Mouse (Mus musculus): ENCODE measurements around the gene Col7a1. TPM values are rescaled to one million over a fixed set of nuclear protein-coding genes. Genes with fewer than 3 reads are reported as not detected.

Gene Col7a1
- polyA plus RNA-seq, 1 experiment from 2014 or later: 1.8 TPM

DNA sequence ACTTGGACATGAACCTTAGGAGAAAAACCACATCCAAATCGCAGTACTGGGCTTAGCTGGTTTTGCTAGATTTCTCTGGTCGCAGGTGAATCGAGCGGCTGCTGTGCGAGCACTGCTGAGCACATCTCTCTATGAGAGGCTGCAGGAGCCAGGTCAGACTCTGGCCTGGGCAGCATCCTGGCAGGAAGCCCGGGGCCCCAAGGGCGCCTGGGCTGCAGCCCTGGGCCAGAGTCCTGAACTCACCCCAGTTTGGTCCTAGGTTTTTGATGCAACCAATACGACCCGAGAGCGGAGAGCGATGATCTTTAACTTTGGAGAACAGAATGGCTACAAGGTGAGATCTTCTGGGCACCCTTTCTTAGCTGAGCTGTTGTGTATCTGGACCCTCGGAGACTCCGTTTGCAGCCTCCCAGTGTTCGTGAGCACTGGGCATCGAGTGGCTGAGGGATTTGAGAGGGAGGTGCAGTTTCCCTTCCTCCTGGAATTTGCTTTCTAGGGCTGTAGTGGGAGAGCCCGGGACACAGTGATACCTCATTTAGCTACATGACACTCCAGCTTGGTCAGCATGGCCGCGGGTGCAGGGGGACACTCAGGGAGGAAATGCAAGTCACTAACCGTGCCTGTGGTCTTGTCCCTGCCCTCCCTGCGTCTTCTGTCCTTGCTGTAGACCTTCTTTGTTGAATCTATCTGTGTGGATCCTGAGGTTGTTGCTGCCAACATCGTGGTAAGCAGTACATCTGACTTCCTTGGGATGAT is 53.8 kb downstream of the Col7a1 start:
- no peaks in the 10 kb centered on the region for H3K4me1 ChIP-seq (replicated peaks)
- H3K9ac ChIP-seq (replicated peaks): no peak overlapping the region
- no peak for ATAC-seq
- no peaks in the 10 kb centered on the region for H3K27me3 ChIP-seq
- H3K27ac ChIP-seq: no peak overlapping the region
- H3K36me3 ChIP-seq: peaks cover 61% of the 10 kb centered on the region
- H3K9me3 ChIP-seq: no peaks in the 10 kb centered on the region
- no peak overlapping the region for H3K4me2 ChIP-seq (replicated peaks)
- H3K4me3 ChIP-seq (replicated peaks): no peak overlapping the region
- WGBS: 90% methylated on average over 21 of the region's 21 CpGs

- Histone ChIP-seq H3K9ac (replicated peaks) (no peak overlapping the region), H3K27me3 (no peaks in the 10 kb centered on the region), H3K4me3 (replicated peaks) (no peak overlapping the region), H3K9me3 (no peaks in the 10 kb centered on the region), H3K36me3 (peaks cover 54% of the 10 kb centered on the region), H3K27ac (no peak overlapping the region; the same call in 1 of the 2 replicates), H3K4me1 (replicated peaks) (no peaks in the 10 kb centered on the region), H3K4me2 (replicated peaks) (no peak overlapping the region)
- 81% methylated on average over 9 of the region's 9 CpGs for WGBS
- no peak for ATAC-seq
Measured at GRCm38 (mm10) chr9:109008081-109008480, 54.7 kb downstream of the Col7a1 start.

DNA sequence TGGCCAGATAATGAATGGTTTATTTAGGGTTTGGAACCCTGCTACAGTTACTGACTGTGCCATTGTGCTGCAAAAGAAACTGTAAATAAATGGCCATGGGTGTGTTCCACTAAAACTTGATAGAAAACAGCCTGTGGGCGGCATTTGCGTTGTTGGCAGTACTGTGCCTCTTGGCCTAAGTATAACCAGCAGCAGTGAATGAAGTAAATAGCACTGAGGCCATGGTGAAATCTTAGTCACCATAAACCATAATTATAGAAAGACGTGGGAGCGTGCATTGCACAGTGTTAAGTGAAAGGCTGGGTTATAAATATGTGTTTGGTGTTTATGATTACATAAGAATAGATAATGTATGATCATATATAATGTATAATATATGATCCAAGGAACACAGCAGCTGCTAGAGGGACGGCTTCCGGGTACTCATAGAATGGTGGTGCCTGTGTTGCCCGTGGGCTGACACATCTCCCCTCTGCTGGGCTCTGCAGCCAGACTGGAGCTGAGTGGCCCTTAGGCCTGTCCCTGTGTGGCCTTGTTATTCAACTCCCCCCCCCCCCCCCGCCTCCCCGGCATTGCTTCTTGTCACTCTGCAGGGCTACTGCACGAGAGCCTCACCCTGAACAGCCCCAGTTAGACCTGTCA is 55.7 kb downstream of the Col7a1 start:
- H3K4me3 ChIP-seq (replicated peaks): no peak overlapping the region
- H3K27ac ChIP-seq: no peak overlapping the region
- ATAC-seq: no peak
- peaks cover 59% of the 10 kb centered on the region for H3K36me3 ChIP-seq
- 81% methylated on average over 10 of the region's 10 CpGs for whole genome bisulfite sequencing
- H3K4me2 ChIP-seq (replicated peaks): no peak overlapping the region
- no peaks in the 10 kb centered on the region for H3K9me3 ChIP-seq
- H3K4me1 ChIP-seq (replicated peaks): no peaks in the 10 kb centered on the region
- H3K27me3 ChIP-seq: no peaks in the 10 kb centered on the region
- H3K9ac ChIP-seq (replicated peaks): no peak overlapping the region

DNA sequence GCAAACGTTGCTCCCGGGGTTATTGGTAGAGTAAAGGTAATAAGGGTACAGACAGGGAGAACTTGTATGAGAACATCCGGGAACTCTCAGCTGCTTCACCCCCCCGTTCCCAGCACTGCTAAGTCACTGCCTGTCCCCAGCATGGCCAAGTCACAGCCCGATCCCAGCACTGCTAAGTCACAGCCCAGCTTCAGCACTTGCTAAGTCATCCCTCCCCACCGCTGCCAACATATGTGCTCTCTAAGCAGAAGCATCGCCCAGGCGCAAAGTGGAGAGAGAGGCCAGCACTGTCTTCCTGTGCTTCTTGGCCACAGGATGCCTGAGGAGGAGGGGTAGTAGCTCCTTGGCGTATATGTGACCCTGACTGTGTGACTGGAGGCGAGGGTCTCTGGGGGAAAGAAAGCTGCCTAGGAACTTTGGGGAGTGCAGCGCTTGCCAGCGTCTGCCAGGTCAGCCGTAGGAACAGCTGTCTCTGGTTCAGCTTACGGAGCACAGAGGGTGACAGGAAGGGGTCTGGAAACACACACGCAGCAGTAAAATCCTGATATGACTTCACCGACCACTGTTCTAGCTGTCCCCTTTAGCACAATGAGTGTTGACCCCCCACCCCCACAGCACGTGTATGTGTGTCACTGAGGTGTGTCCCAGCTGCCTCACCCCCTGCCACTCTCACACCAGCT is 56.4 kb downstream of the Col7a1 start:
- H3K27ac ChIP-seq: no peak overlapping the region
- H3K27me3 ChIP-seq: no peaks in the 10 kb centered on the region
- H3K9me3 ChIP-seq: no peaks in the 10 kb centered on the region
- H3K9ac ChIP-seq (replicated peaks): no peak overlapping the region
- H3K4me2 ChIP-seq (replicated peaks): no peak overlapping the region
- H3K4me3 ChIP-seq (replicated peaks): no peak overlapping the region
- peaks cover 59% of the 10 kb centered on the region for H3K36me3 ChIP-seq
- ATAC-seq: no peak
- no peaks in the 10 kb centered on the region for H3K4me1 ChIP-seq (replicated peaks)
- WGBS: 70% methylated on average over 17 of the region's 17 CpGs

DNA sequence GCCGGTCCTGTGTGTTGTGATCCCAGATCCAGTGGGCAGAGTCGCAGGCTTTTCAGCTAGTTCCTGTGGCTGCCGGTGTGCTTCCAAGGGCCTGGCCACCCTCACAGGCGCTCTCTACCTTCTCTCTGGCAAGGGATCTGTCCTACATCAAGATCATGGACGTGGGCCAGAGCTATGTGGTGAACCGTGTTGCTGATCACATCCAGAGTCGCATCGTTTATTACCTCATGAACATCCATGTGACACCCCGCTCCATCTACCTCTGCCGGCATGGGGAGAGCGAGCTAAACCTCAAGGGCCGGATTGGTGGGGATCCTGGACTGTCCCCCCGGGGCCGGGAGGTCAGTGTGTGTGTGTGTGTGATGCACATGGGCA is 56.9 kb downstream of the Col7a1 start:
- no peak overlapping the region for H3K4me2 ChIP-seq (replicated peaks)
- peaks cover 59% of the 10 kb centered on the region for H3K36me3 ChIP-seq
- no peak for ATAC-seq
- no peak overlapping the region for H3K9ac ChIP-seq (replicated peaks)
- WGBS: 91% methylated on average over 14 of the region's 14 CpGs
- no peaks in the 10 kb centered on the region for H3K4me1 ChIP-seq (replicated peaks)
- H3K27ac ChIP-seq: no peak overlapping the region
- H3K27me3 ChIP-seq: no peaks in the 10 kb centered on the region
- no peak overlapping the region for H3K4me3 ChIP-seq (replicated peaks)
- no peaks in the 10 kb centered on the region for H3K9me3 ChIP-seq

GRCm38 (mm10) chr9:109015397-109015796 is 62.0 kb downstream of the Col7a1 start:
- WGBS: 83% methylated on average over 8 of the region's 8 CpGs
- Histone ChIP-seq H3K27me3 (no peaks in the 10 kb centered on the region), H3K4me2 (replicated peaks) (no peak overlapping the region), H3K9ac (replicated peaks) (no peak overlapping the region), H3K4me3 (replicated peaks) (no peak overlapping the region), H3K4me1 (replicated peaks) (no peaks in the 10 kb centered on the region), H3K27ac (no peak overlapping the region), H3K9me3 (no peaks in the 10 kb centered on the region), H3K36me3 (peaks cover 30% of the 10 kb centered on the region)
- ATAC-seq: no peak

DNA sequence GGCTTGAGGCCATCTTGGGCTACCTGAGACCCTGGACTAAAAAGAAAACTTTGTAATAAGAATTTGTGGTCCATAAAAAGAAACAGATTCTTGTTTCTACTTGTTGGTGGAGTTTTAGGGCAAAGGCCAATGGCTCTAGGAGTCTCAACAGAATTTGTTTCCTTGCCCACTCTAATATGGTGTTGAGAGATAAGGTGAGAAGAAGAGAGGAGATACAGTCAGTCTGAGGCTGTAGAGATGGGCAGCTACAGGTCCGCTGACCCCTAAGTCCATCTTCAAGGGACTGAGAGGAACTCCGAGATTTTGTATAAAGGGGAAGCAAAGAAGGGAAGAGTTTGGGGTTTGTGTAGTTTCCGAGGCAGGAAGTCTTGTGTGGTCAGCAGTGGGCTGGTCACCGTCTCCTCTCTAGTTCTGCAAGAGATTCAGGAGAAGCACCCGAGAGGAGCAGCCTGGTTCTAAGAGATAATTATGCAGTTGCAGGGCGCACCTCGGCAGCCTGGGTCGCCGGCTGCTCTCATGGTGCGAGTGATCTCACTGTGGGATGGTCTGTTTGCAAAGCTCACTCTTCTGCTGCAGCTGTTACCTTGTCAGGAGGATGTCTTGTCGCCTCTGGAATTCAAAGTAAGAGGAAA is 63.7 kb downstream of the Col7a1 start:
- no peaks in the 10 kb centered on the region for H3K27me3 ChIP-seq
- no peak for ATAC-seq
- H3K4me1 ChIP-seq (replicated peaks): no peaks in the 10 kb centered on the region
- WGBS: 76% methylated on average over 11 of the region's 11 CpGs
- H3K36me3 ChIP-seq: peaks cover 13% of the 10 kb centered on the region; the same call in 1 of the 2 replicates
- H3K9me3 ChIP-seq: no peaks in the 10 kb centered on the region
- H3K4me2 ChIP-seq (replicated peaks): no peak overlapping the region
- no peak overlapping the region for H3K27ac ChIP-seq
- H3K9ac ChIP-seq (replicated peaks): no peak overlapping the region
- H3K4me3 ChIP-seq (replicated peaks): no peak overlapping the region

- H3K36me3 ChIP-seq: peaks cover 31% of the 10 kb centered on the region
- no peak overlapping the region; the same call in 1 of the 2 replicates for H3K9ac ChIP-seq (replicated peaks)
- H3K4me2 ChIP-seq (replicated peaks): no peak overlapping the region
- ATAC-seq: no peak
- no peaks in the 10 kb centered on the region for H3K27me3 ChIP-seq
- H3K27ac ChIP-seq: no peak overlapping the region
- no peaks in the 10 kb centered on the region for H3K9me3 ChIP-seq
- WGBS: 92% methylated on average over 4 of the region's 4 CpGs
- no peaks in the 10 kb centered on the region for H3K4me1 ChIP-seq (replicated peaks)
- H3K4me3 ChIP-seq (replicated peaks): no peak overlapping the region
Measured at GRCm38 (mm10) chr9:109021428-109021827, 68.0 kb downstream of the Col7a1 start.

GRCm38 (mm10) chr9:109022866-109023685 is 69.7 kb downstream of the Col7a1 start:
- H3K9ac ChIP-seq (replicated peaks): no peak overlapping the region
- no peaks in the 10 kb centered on the region for H3K4me1 ChIP-seq (replicated peaks)
- H3K27me3 ChIP-seq: no peaks in the 10 kb centered on the region
- ATAC-seq: no peak
- H3K9me3 ChIP-seq: no peaks in the 10 kb centered on the region
- H3K27ac ChIP-seq: no peak overlapping the region
- no peak overlapping the region for H3K4me2 ChIP-seq (replicated peaks)
- H3K36me3 ChIP-seq: peaks cover 35% of the 10 kb centered on the region
- WGBS: 93% methylated on average over 17 of the region's 17 CpGs
- H3K4me3 ChIP-seq (replicated peaks): no peak overlapping the region

DNA sequence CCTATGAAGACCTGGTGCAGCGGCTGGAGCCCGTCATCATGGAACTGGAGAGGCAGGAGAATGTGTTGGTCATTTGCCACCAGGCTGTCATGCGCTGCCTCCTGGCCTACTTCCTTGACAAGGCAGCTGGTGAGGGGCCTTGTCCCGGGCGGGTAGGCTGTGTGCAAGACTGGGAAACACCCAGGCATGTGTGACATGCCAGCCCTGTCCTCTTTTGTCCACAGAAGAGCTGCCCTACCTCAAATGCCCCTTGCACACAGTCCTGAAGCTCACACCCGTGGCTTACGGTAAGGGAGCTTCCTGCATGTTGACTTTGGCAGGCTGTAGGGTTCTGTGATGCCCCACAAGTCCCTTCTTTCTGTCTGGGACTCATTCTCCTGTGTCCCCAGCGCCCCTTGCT is 74.1 kb downstream of the Col7a1 start:
- peaks cover 57% of the 10 kb centered on the region for H3K36me3 ChIP-seq
- H3K4me3 ChIP-seq (replicated peaks): no peak overlapping the region
- no peak for ATAC-seq
- no peaks in the 10 kb centered on the region for H3K4me1 ChIP-seq (replicated peaks)
- H3K4me2 ChIP-seq (replicated peaks): no peak overlapping the region
- H3K27me3 ChIP-seq: no peaks in the 10 kb centered on the region
- no peak overlapping the region for H3K27ac ChIP-seq
- 83% methylated on average over 8 of the region's 8 CpGs for WGBS
- H3K9me3 ChIP-seq: no peaks in the 10 kb centered on the region
- no peak overlapping the region for H3K9ac ChIP-seq (replicated peaks)

GRCm38 (mm10) chr9:109028421-109028820 is 75.0 kb downstream of the Col7a1 start:
- ATAC-seq: no peak
- Histone ChIP-seq H3K27ac (no peak overlapping the region), H3K36me3 (peaks cover 51% of the 10 kb centered on the region), H3K27me3 (no peaks in the 10 kb centered on the region), H3K4me3 (replicated peaks) (no peak overlapping the region), H3K4me1 (replicated peaks) (no peaks in the 10 kb centered on the region), H3K4me2 (replicated peaks) (no peak overlapping the region), H3K9me3 (no peaks in the 10 kb centered on the region), H3K9ac (replicated peaks) (no peak overlapping the region)
- 80% methylated on average over 3 of the region's 3 CpGs for WGBS
